Mouse (Mus musculus): ENCODE measurements at regions not wholly inside any gene's neighbourhood (a gene's known extent, or its start where the extent isn't known, plus 50 kb on each side); places are given as distances from the start of the nearest gene placed in this dataset.

GRCm38 (mm10) chr7:137748936-137749335 lies 311.5 kb downstream of the Glrx3 start:
- DNase-seq (ENCODE audit: low spot score in 2 of 2): no peak

GRCm38 (mm10) chr7:137750741-137751140 lies 313.3 kb downstream of the Glrx3 start:
- no peak for DNase-seq (ENCODE audit: low spot score in 2 of 2)

DNA sequence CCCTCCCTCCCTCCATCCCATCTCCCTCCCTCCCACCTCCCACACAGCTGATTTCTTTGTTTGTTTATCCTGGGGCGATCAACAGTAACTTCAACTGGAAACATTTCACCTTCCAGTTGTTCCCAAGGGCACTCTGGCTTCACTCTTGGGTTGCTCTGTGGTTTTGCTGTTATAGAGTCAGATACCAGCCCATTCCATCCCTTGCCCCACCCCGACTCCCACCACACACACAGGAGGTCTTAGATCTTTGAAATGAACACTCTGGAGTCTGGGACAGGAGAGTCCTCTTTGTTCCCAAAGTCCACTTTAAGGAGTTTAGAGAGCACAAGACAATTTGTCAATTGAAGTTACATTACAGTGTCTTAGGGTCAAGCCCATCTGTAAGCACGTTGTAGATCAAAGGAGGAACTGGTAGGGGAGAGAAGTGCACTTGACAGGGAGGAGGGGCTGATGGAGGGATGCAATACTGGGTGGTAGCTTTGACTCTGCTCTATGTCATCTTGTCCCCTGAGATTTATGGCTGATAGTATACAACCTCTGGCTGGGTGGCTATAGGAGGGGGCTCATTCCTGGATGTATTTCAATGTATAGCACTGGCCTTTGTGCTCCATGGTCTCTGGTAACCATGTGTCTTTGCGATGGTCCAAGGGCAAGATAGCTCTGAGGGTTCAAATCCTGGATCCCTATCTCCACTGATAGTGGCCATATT lies 313.9 kb downstream of the Glrx3 start:
- no peak for DNase-seq (ENCODE audit: low spot score in 2 of 2)

DNA sequence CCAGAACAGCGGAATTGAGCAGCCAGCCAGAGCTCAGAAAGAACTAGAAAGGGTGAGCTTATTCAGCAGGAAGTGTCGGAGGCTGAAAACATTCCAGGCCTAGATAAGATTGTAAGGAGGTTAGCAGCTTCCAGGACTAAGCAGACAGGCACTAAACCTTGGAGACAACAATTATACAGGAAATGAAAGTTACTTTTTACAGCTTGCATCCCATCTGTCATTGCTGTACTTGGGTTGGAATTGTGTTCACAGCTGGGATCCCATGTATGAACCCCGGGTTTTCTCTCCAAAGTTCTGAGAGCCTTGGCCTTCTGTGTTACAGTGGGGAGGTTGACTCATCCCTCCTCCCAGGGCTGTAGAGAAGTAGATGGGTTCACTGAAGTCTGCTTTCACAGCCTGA lies 328.5 kb downstream of the Glrx3 start:
- no peak for DNase-seq (ENCODE audit: low spot score in 2 of 2)

DNA sequence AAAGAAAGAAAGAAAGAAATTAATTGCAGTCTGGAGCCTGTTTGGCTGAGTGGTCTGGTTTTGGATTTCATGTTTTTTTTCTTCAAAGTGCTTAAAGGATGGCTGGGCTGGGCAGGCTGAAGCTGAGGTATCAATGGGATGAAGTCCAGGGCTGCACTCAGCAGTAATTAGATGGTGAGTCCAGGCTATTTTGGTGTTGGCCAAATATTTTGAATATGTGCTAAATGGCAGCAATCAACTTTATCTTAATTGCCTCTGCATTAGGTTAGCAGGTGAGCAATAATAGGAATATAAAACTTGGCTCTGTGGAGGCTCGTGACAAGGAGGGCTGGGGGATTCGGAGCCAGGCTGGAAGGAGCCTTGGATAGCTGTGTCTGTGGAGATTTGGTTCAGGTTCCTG lies 329.3 kb downstream of the Glrx3 start:
- DNase-seq (ENCODE audit: low spot score in 2 of 2): no peak

DNA sequence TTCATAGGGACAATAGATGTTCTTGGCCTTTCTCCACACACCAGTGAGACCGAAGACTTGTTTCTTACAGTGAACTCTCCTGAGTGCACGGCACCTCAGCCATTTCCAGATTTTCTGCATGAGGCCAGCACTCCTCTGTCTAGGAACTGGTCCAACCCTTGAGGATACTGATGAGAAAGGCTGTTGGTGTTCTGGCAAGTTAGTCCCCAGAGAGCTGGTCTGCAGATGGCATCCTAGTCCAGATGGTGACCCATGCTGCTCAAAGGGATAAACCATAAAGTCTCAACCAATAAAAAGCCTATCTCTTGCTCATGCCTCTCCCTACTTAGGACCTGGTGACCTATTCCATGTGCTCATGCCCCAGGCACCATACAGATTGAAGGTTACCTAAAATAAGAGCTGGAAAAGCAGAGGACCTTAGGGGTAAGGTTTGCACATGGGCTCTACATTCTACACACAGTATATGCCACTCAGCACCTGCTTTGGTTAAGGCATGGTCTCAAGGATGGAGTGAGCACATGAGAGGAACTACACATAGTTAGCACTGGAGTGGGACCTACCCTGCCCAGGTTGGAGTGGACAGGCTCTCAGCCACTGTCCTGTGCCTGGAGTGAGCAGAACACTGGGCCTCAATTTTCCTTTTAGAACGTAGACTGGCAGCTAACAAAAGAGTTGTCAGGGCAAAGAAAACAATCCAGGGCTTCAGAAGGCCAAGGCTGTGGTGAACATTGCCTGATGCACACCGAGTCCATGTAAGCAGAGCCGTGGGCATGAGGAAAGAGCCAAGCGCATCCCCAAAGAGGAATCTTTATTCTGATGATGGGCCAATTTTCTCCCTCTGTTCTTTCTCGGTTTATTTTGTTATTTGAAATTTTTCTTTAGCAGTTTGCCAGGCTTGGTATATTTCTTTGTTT lies 335.9 kb downstream of the Glrx3 start:
- DNase-seq (ENCODE audit: low spot score in 2 of 2): no peak

DNA sequence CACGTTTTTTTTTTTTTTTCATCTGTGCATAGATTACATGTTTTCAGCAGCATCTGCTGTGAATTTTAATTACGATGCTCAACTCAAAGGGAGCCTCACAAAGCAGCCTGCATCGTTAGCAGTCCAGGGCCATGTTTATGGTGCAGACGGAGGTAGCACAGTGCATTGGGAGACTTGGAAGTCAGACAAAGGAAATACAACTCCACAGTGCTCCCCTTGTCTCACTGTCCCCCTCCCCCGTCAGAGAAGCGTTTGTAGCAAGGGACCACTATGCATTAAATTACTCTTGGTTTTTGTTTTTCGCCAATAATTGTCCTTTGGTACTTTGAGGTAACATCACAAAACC lies 336.5 kb downstream of the Glrx3 start:
- no peak for DNase-seq (ENCODE audit: low spot score in 2 of 2)

GRCm38 (mm10) chr7:137783954-137784353 lies 346.5 kb downstream of the Glrx3 start:
- DNase-seq (ENCODE audit: low spot score in 2 of 2): peak in 1 of 2 experiments; percentile 29

DNA sequence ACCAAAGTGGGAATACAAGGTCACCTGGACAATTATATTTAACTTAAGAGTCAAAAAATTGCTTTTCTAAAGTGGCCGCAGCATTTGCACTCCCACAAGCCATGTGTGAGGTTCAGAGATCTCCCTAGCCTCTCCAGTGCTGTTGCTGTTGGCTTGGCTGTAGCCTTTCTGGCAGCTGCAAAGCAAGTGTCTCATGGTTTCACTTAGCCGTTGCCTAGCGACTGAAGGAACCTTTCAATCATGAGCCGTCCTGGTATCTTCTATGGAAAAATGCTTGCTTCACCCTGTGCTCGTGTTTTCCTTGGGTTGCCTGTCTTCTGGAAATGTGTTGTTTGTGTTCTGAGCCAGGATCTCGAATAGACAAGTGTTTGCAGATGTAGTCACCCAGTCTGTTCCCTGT lies 367.9 kb downstream of the Glrx3 start:
- peak; percentile 37 to 46 for DNase-seq (ENCODE audit: low spot score in 2 of 2)

- DNase-seq (ENCODE audit: low spot score in 2 of 2): no peak
These were observed 375.4 kb downstream of the Glrx3 start for GRCm38 (mm10) chr7:137812839-137813238.

- no peak for DNase-seq (ENCODE audit: low spot score in 2 of 2)
These were observed 403.1 kb downstream of the Glrx3 start for GRCm38 (mm10) chr7:137840520-137840919.

- no peak for DNase-seq (ENCODE audit: low spot score in 2 of 2)
These were observed 403.6 kb downstream of the Glrx3 start for GRCm38 (mm10) chr7:137841044-137841443.

DNA sequence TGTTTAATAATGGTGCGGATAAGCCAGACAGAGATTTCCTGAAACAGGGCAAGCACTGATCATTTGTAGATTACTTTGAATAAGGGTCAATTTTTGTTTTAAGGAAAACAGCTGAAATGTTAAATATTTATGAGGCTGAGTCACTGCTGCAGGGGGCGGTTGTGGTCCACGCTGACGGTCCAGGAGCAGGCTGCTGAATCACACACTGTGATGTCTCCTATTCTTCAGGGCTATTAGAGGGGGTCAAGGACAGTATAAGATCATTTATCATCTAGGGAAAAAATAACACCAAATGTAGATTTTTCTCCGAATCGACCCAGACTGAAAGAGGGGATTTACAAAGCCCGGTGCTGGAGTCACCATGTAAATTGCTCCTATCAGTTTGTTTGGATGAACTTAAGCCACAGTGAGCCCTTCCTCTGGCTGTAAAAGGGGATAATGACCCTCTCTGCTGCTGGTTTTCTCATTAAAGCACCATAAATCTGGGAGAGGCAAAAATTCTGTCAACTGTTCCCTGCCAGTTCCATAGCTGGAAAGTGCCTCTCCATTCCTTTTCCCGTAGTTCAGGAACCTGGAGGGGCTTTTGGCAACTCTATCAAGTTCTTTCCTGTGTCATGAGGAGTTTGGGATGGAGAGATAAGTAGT lies 404.2 kb downstream of the Glrx3 start:
- DNase-seq (ENCODE audit: low spot score in 2 of 2): no peak

GRCm38 (mm10) chr7:137847856-137848255 lies 410.4 kb downstream of the Glrx3 start:
- DNase-seq (ENCODE audit: low spot score in 2 of 2): peak; percentile 7 to 10

- no peak for DNase-seq (ENCODE audit: low spot score in 2 of 2)
These were observed 413.6 kb downstream of the Glrx3 start for GRCm38 (mm10) chr7:137851061-137851460.

- DNase-seq (ENCODE audit: low spot score in 2 of 2): no peak
These were observed 422.3 kb downstream of the Glrx3 start for GRCm38 (mm10) chr7:137859681-137860080.

GRCm38 (mm10) chr7:137860520-137860919 lies 423.1 kb downstream of the Glrx3 start:
- DNase-seq (ENCODE audit: low spot score in 2 of 2): no peak

- DNase-seq (ENCODE audit: low spot score in 2 of 2): peak; percentile 8 to 9
These were observed 427.5 kb downstream of the Glrx3 start for GRCm38 (mm10) chr7:137864912-137865311.

DNA sequence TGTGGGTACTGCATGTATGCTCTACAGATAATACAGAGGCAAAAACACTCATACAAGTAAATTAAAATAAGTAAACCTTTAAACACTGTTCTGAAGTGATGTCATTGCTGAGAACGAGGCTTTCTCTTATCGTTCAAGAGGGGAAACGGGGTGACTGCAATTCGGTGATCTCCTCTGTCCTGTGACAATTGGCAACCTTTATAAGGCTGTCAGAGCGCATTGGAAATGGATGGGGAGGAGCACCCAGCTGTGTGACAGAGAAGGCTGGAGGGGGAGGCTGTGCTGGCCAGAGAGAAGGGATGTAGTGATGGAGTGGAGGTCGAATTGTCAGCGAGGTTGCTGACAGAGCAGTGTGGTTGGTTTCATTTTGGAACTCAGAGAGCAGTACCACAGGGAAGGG lies 428.0 kb downstream of the Glrx3 start:
- no peak for DNase-seq (ENCODE audit: low spot score in 2 of 2)

DNA sequence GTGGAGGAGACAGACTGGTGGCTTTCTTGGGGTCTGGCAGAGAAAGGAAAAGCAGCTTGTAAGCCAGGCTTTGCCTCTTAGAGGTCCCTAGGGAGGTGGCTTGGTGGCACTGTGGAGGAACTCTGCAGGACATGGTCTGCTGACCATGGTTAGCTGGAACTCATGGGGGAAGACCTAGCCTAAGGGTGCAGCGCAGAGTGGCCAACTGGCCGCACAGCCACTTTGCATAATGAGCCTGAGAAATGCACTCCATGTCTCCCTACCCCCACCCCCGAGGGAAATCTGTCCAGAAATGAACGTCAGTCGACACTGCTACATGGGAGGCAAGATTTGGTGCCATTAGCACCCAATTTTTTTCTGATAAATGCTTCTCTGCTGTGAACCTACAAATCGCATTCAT lies 429.5 kb downstream of the Glrx3 start:
- no peak for DNase-seq (ENCODE audit: low spot score in 2 of 2)

GRCm38 (mm10) chr7:137868501-137868900 lies 431.1 kb downstream of the Glrx3 start:
- no peak for DNase-seq (ENCODE audit: low spot score in 2 of 2)

- DNase-seq (ENCODE audit: low spot score in 2 of 2): no peak
These were observed 437.9 kb downstream of the Glrx3 start for GRCm38 (mm10) chr7:137875306-137875705.

Measured in layer of hippocampus, adult 8-10 months (tissue).